In the genomic region with DNA sequence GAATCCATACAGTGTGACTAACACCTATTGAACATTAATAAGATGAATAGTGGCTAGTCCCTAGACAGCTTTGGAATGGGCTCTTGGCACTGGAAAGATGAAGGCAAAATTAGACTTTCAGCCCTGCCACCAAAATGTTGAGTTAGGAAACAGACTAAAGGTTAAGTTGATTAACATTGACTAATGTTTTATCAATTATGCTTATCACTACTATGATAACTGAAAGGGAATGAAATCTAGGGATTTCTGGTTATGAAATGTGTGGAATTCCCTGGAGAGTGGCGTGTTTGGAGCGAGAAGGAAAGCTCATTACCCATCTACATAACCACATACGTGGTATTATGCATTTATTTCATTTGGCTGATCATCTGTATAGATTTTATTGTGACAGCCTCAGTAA, we compare ENCODE assay signal across 20 mouse cellular contexts. TPM values are rescaled to one million over a fixed set of nuclear protein-coding genes. Genes with fewer than 3 reads are reported as not detected.
DNase-seq lines count a peak whose midpoint lies in the region; ATAC-seq and TF ChIP-seq lines count a peak whose summit lies in the region.
"Had no signal": no experiment of that assay in that cellular context is flagged by ENCODE, and none has a peak within 500 bp of the region (broad histone marks: within the 10 kb centered on the region; RNA-seq: fewer than 3 reads in every experiment).

No protein-coding gene starts in this region.

- no peaks in the 10 kb centered on the region for H3K79me2 ChIP-seq in liver, adult 2 months (ENCODE audit: control insufficient read depth, insufficient read depth, low read length)

- TF ChIP-seq POLR2A in liver, adult 2 months (IDR thresholded peaks at IDR 0.05; ENCODE audit: extremely low read depth, insufficient read depth, low read length): no peak

- no peaks in the 10 kb centered on the region for H3K27me3 ChIP-seq in liver, adult 2 months (ENCODE audit: control insufficient read depth, insufficient read depth, low read length)
- no peaks in the 10 kb centered on the region for H3K27me3 ChIP-seq in liver, postnatal 0 days (ENCODE audit: insufficient read depth, low read length)
- H3K27me3 ChIP-seq: CH12.LX, Patski had no signal

- H3K4me2 ChIP-seq in liver, postnatal 0 days (ENCODE audit: low read depth, low read length): no peak overlapping the region

- H3K4me1 ChIP-seq in liver, adult 2 months (ENCODE audit: control insufficient read depth, insufficient read depth, low read length): peaks cover 6% of the 10 kb centered on the region; the same call in 1 of the 2 replicates
- no peaks in the 10 kb centered on the region for H3K4me1 ChIP-seq in liver, postnatal 0 days (ENCODE audit: insufficient read depth)
- peaks cover 0 to 5% of the 10 kb centered on the region in 2 experiments; a peak in 3 of 4 replicates for H3K4me1 ChIP-seq in ES-E14 (ENCODE audit: control insufficient read depth in 2 of 2, insufficient read depth in 2 of 2, low read length in 2 of 2, poor library complexity in 1 of 2)

- no peak overlapping the region for H3K27ac ChIP-seq in liver, adult 2 months (replicated peaks; ENCODE audit: insufficient read depth, low read depth, low read length)
- H3K27ac ChIP-seq in liver, postnatal 0 days (ENCODE audit: low read depth): no peak overlapping the region
- H3K27ac ChIP-seq in ES-E14 (ENCODE audit: insufficient read depth, low read depth, low read length, poor library complexity, severe bottlenecking): no peak overlapping the region

- peak; percentile 95 for DNase-seq in liver, adult 2 months (ENCODE audit: extremely low read depth, low read depth, low spot score)
- no peak for DNase-seq in liver, postnatal 0 days
- no peak for DNase-seq in ES-E14 (ENCODE audit: low read depth, low spot score)
- no peak for DNase-seq in right cerebral cortex, postnatal 14 days
- DNase-seq: adrenal gland, adult 2 months; adrenal gland, adult 8-10 months; adrenal gland, postnatal 10 days; adrenal gland, postnatal 14 days; adrenal gland, postnatal 25 days; adrenal gland, postnatal 36 days; B cell, adult 2 months; cerebellum, adult 11 months; cerebellum, adult 11-12 months; cerebellum, adult 18-20 months; cerebellum, adult 2 months had no signal

- in situ Hi-C loops in ES-E14 (cut with MboI; ENCODE audit: low sequenced_read_pairs in 2 of 2, unreplicated experiment in 2 of 2): no loop called here

- H3K9me3 ChIP-seq in liver, postnatal 0 days (ENCODE audit: low read length): 0 out of 2 replicates have a peak, but pooled peaks cover 3% of the 10 kb centered on the region
- H3K9me3 ChIP-seq in ES-E14 (ENCODE audit: control insufficient read depth, insufficient read depth, low read depth, low read length): no peaks in the 10 kb centered on the region; the same call in none of the 2 replicates

- H3K9ac ChIP-seq in liver, adult 2 months (ENCODE audit: low read depth, low read length): no peak overlapping the region
- no peak overlapping the region for H3K9ac ChIP-seq in liver, postnatal 0 days (replicated peaks)
- no peak overlapping the region for H3K9ac ChIP-seq in ES-E14 (ENCODE audit: insufficient read depth, low read depth, low read length, poor library complexity, severe bottlenecking)

- no peak for TF ChIP-seq CTCF in liver, adult 2 months (IDR thresholded peaks at IDR 0.05; ENCODE audit: low read depth, low read length)
- no peak for TF ChIP-seq CTCF in liver, postnatal 0 days (IDR thresholded peaks at IDR 0.05; ENCODE audit: low read depth)

- H3K36me3 ChIP-seq in liver, adult 2 months (ENCODE audit: control insufficient read depth, insufficient read depth, low read length): no peaks in the 10 kb centered on the region
- no peaks in the 10 kb centered on the region for H3K36me3 ChIP-seq in liver, postnatal 0 days (replicated peaks; ENCODE audit: insufficient read depth, low read length)
- H3K36me3 ChIP-seq in ES-E14 (ENCODE audit: control insufficient read depth, insufficient read depth, low read length, poor library complexity, severe bottlenecking): no peaks in the 10 kb centered on the region; the same call in 1 of the 2 replicates
- H3K36me3 ChIP-seq: G1E had no signal

- WGBS in liver, adult 2 months: 40% methylated on average over 3 of the region's 3 CpGs
- WGBS in liver, postnatal 0 days (ENCODE audit: insufficient replicate concordance): 73% methylated on average over 3 of the region's 3 CpGs

- H3K4me3 ChIP-seq in liver, adult 2 months (ENCODE audit: insufficient read depth, low read depth, low read length): no peak overlapping the region
- no peak overlapping the region for H3K4me3 ChIP-seq in liver, postnatal 0 days (ENCODE audit: low read depth, low read length)
- no peak overlapping the region for H3K4me3 ChIP-seq in ES-E14 (ENCODE audit: insufficient read depth in 1 of 2, low read depth in 1 of 2, low read length in 2 of 2, poor library complexity in 1 of 2, severe bottlenecking in 1 of 2)

- no peak for ATAC-seq in liver, postnatal 0 days
- ATAC-seq: activated CD4-positive, CD25-positive, alpha-beta regulatory T cell, adult 4 months; CD4-positive, CD25-positive, alpha-beta regulatory T cell, adult 4 months; Patski had no signal

- no peak for TF ChIP-seq EP300 in liver, postnatal 0 days (IDR thresholded peaks at IDR 0.05; ENCODE audit: low read depth)

TF ChIP-seq in ES-E14, 5 proteins besides CTCF, POLR2A, EP300 and RAD21:
- TF ChIP-seq ZNF384 (IDR thresholded peaks at IDR 0.05; ENCODE audit: low read depth, low read length): 0 out of 2 replicates have a peak, but pooled peaks have one; percentile 3
- no peak for TF ChIP-seq CHD2 (IDR thresholded peaks at IDR 0.05; ENCODE audit: low read depth, low read length)
- TF ChIP-seq ZC3H11A (IDR thresholded peaks at IDR 0.05; ENCODE audit: borderline replicate concordance, low read depth, low read length): no peak

RNA-seq across cellular contexts. Expression of gene Trim24, which starts 41.7 kb away (rescaled TPM):
- 31.1 and 38.3 TPM in 2 replicates for total RNA-seq in liver, adult 2 months (2014; rRNA removed)
- polyA plus RNA-seq in liver, adult 2 months (2012; rRNA removed): 15.2 and 17.5 TPM in 2 replicates
- polyA plus RNA-seq in liver, postnatal 0 days (2015; fragmentation: Nextera tagmentation; extraction: Ambion mirVana): 2.7 TPM in 2 replicates
- total RNA-seq in ES-E14 (2012; rRNA removed): 77.8 and 81.7 TPM in 2 replicates
